Mouse (Mus musculus): ENCODE measurements at regions not wholly inside any gene's neighbourhood (a gene's known extent, or its start where the extent isn't known, plus 50 kb on each side); places are given as distances from the start of the nearest gene placed in this dataset.
A peak's percentile ranks its signal among the peaks of the same experiment; 100 is the strongest.

DNA sequence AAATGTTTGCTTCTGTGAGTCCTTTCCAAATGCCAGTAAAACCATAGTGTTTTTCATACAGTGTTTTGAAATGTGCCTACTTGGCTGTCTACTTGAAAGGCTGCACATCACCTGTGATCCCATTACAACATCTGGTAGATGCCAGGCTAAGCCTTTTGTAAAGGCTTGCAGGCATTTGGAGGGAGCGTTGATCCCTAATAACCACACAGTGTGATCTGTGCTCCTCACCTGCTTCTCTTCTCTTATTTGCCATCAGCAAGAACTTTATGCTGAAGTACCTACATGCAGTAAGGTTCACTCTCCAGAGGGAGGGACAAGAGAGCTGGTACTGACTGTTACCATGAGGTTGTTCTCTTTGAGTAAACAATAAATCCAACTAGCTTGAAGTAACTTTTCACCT lies 1553.7 kb upstream of the Slc10a2 start:
- ATAC-seq (ENCODE audit: low read depth), result no peak
- no peaks in the 10 kb centered on the region for H3K27me3 ChIP-seq (ENCODE audit: control insufficient read depth, insufficient read depth, low read length)
- H3K4me3 ChIP-seq (ENCODE audit: low read depth, low read length), result no peak overlapping the region
- no peak overlapping the region for H3K4me2 ChIP-seq (ENCODE audit: low read depth, low read length)
- no peak overlapping the region for H3K27ac ChIP-seq (ENCODE audit: low read depth, low read length)
- no peaks in the 10 kb centered on the region for H3K4me1 ChIP-seq (ENCODE audit: control insufficient read depth, insufficient read depth, low read length)
- no peaks in the 10 kb centered on the region for H3K9me3 ChIP-seq (ENCODE audit: control insufficient read depth, low read length)
- H3K36me3 ChIP-seq (ENCODE audit: control insufficient read depth, insufficient read depth, low read length), result no peaks in the 10 kb centered on the region
- 90% methylated on average over 1 of the region's 1 CpGs for WGBS
- no peak overlapping the region for H3K9ac ChIP-seq (replicated peaks; ENCODE audit: low read depth, low read length)

- 67% methylated on average over 3 of the region's 3 CpGs for WGBS
- Histone ChIP-seq H3K9ac (replicated peaks; ENCODE audit: low read depth, low read length) (no peak overlapping the region), H3K4me2 (ENCODE audit: low read depth, low read length) (no peak overlapping the region), H3K4me1 (ENCODE audit: control insufficient read depth, insufficient read depth, low read length) (no peaks in the 10 kb centered on the region), H3K9me3 (ENCODE audit: control insufficient read depth, low read length) (no peaks in the 10 kb centered on the region), H3K27me3 (ENCODE audit: control insufficient read depth, insufficient read depth, low read length) (no peaks in the 10 kb centered on the region), H3K27ac (ENCODE audit: low read depth, low read length) (no peak overlapping the region), H3K36me3 (ENCODE audit: control insufficient read depth, insufficient read depth, low read length) (no peaks in the 10 kb centered on the region), H3K4me3 (ENCODE audit: low read depth, low read length) (no peak overlapping the region)
- ATAC-seq (ENCODE audit: low read depth), result no peak
These were observed 1552.4 kb upstream of the Slc10a2 start for GRCm38 (mm10) chr8:6657451-6657990.

GRCm38 (mm10) chr8:6652180-6652579 lies 1547.0 kb upstream of the Slc10a2 start:
- no peak for ATAC-seq (ENCODE audit: low read depth)
- Histone ChIP-seq H3K4me2 (ENCODE audit: low read depth, low read length) (no peak overlapping the region), H3K27ac (ENCODE audit: low read depth, low read length) (no peak overlapping the region), H3K9ac (replicated peaks; ENCODE audit: low read depth, low read length) (no peak overlapping the region), H3K36me3 (ENCODE audit: control insufficient read depth, insufficient read depth, low read length) (no peaks in the 10 kb centered on the region), H3K4me3 (ENCODE audit: low read depth, low read length) (no peak overlapping the region), H3K27me3 (ENCODE audit: control insufficient read depth, insufficient read depth, low read length) (no peaks in the 10 kb centered on the region), H3K4me1 (ENCODE audit: control insufficient read depth, insufficient read depth, low read length) (no peaks in the 10 kb centered on the region), H3K9me3 (ENCODE audit: control insufficient read depth, low read length) (no peaks in the 10 kb centered on the region)

- no peak overlapping the region for H3K4me2 ChIP-seq (ENCODE audit: low read depth, low read length)
- no peak overlapping the region for H3K4me3 ChIP-seq (ENCODE audit: low read depth, low read length)
- no peaks in the 10 kb centered on the region for H3K9me3 ChIP-seq (ENCODE audit: control insufficient read depth, low read length)
- H3K27me3 ChIP-seq (ENCODE audit: control insufficient read depth, insufficient read depth, low read length), result no peaks in the 10 kb centered on the region
- H3K27ac ChIP-seq (ENCODE audit: low read depth, low read length), result no peak overlapping the region
- H3K9ac ChIP-seq (replicated peaks; ENCODE audit: low read depth, low read length), result no peak overlapping the region
- H3K36me3 ChIP-seq (ENCODE audit: control insufficient read depth, insufficient read depth, low read length), result no peaks in the 10 kb centered on the region
- no peaks in the 10 kb centered on the region for H3K4me1 ChIP-seq (ENCODE audit: control insufficient read depth, insufficient read depth, low read length)
- no peak for ATAC-seq (ENCODE audit: low read depth)
These were observed 1542.9 kb upstream of the Slc10a2 start for GRCm38 (mm10) chr8:6648083-6648482.

- no peak for ATAC-seq (ENCODE audit: low read depth)
- no peak overlapping the region for H3K4me2 ChIP-seq (ENCODE audit: low read depth, low read length)
- H3K9ac ChIP-seq (replicated peaks; ENCODE audit: low read depth, low read length), result no peak overlapping the region
- no peak overlapping the region for H3K27ac ChIP-seq (ENCODE audit: low read depth, low read length)
- H3K9me3 ChIP-seq (ENCODE audit: control insufficient read depth, low read length), result no peaks in the 10 kb centered on the region
- no peaks in the 10 kb centered on the region for H3K4me1 ChIP-seq (ENCODE audit: control insufficient read depth, insufficient read depth, low read length)
- no peaks in the 10 kb centered on the region for H3K27me3 ChIP-seq (ENCODE audit: control insufficient read depth, insufficient read depth, low read length)
- no peaks in the 10 kb centered on the region for H3K36me3 ChIP-seq (ENCODE audit: control insufficient read depth, insufficient read depth, low read length)
- 90% methylated on average over 5 of the region's 5 CpGs for WGBS
- no peak overlapping the region for H3K4me3 ChIP-seq (ENCODE audit: low read depth, low read length)
These were observed 1540.3 kb upstream of the Slc10a2 start for GRCm38 (mm10) chr8:6645287-6645957.

DNA sequence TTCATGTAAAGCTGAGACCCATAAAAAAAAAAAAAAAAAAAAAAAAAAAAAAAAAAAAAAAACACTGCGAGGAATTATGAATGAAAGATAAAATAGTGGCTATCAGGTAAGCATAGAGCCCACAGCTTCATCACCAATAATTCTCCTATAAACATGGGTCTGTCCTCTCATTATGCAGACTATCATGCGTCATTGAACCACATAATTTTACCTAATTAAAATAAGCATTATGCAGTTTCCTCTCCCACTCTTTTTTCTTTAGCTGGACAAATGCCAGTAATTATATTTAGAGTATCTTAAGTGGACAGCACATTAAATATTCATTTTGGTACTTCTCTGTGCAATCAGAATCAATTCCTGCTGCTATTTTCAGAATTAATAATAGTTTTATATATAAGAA lies 1539.2 kb upstream of the Slc10a2 start:
- WGBS, result 65% methylated on average over 2 of the region's 2 CpGs

DNA sequence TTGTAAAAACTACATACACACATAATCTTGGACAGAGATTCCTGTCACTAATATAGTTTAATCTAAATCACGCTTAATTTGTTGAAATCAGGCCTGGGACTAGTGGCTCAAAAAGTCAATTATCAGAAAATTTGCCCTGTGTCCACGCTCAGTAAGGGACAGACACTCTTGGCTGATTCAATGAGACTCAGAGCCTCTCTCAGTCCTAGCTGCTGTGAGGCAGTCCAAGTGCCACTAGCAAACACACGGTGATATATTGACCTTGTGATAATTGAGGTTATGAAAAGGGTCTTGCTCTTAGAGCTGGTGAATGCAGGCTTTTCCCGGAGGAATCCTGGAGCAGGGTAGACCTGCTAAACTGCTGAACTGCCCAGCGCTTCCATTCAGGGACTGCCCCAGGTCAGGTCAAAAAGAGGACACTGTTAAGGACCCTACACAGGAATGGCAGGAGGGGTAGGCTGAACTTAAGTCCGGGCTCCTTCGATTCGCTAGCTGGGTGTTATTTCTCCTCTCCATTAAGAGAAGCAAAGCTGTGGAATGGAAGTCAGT lies 1521.9 kb upstream of the Slc10a2 start:
- Histone ChIP-seq H3K27ac (ENCODE audit: low read depth, low read length) (no peak overlapping the region), H3K4me3 (ENCODE audit: low read depth, low read length) (no peak overlapping the region), H3K4me1 (ENCODE audit: control insufficient read depth, insufficient read depth, low read length) (no peaks in the 10 kb centered on the region), H3K4me2 (ENCODE audit: low read depth, low read length) (no peak overlapping the region), H3K36me3 (ENCODE audit: control insufficient read depth, insufficient read depth, low read length) (no peaks in the 10 kb centered on the region), H3K27me3 (ENCODE audit: control insufficient read depth, insufficient read depth, low read length) (no peaks in the 10 kb centered on the region), H3K9me3 (ENCODE audit: control insufficient read depth, low read length) (no peaks in the 10 kb centered on the region), H3K9ac (replicated peaks; ENCODE audit: low read depth, low read length) (no peak overlapping the region)
- 35% methylated on average over 8 of the region's 8 CpGs for WGBS
- ATAC-seq (ENCODE audit: low read depth), result no peak

More for the DNA sequence above, 1539.2 kb upstream of the Slc10a2 start:
- no peaks in the 10 kb centered on the region for H3K9me3 ChIP-seq (ENCODE audit: control insufficient read depth, low read length)
- H3K27ac ChIP-seq (ENCODE audit: low read depth, low read length), result no peak overlapping the region
- H3K4me3 ChIP-seq (ENCODE audit: low read depth, low read length), result no peak overlapping the region
- H3K36me3 ChIP-seq (ENCODE audit: control insufficient read depth, insufficient read depth, low read length), result no peaks in the 10 kb centered on the region
- ATAC-seq (ENCODE audit: low read depth), result no peak
- no peaks in the 10 kb centered on the region for H3K27me3 ChIP-seq (ENCODE audit: control insufficient read depth, insufficient read depth, low read length)
- H3K4me2 ChIP-seq (ENCODE audit: low read depth, low read length), result no peak overlapping the region
- no peak overlapping the region for H3K9ac ChIP-seq (replicated peaks; ENCODE audit: low read depth, low read length)
- no peaks in the 10 kb centered on the region for H3K4me1 ChIP-seq (ENCODE audit: control insufficient read depth, insufficient read depth, low read length)

- Histone ChIP-seq H3K36me3 (ENCODE audit: control insufficient read depth, insufficient read depth, low read length) (no peaks in the 10 kb centered on the region), H3K27ac (ENCODE audit: low read depth, low read length) (no peak overlapping the region)
These were observed 1503.7 kb upstream of the Slc10a2 start for GRCm38 (mm10) chr8:6608891-6609290.

DNA sequence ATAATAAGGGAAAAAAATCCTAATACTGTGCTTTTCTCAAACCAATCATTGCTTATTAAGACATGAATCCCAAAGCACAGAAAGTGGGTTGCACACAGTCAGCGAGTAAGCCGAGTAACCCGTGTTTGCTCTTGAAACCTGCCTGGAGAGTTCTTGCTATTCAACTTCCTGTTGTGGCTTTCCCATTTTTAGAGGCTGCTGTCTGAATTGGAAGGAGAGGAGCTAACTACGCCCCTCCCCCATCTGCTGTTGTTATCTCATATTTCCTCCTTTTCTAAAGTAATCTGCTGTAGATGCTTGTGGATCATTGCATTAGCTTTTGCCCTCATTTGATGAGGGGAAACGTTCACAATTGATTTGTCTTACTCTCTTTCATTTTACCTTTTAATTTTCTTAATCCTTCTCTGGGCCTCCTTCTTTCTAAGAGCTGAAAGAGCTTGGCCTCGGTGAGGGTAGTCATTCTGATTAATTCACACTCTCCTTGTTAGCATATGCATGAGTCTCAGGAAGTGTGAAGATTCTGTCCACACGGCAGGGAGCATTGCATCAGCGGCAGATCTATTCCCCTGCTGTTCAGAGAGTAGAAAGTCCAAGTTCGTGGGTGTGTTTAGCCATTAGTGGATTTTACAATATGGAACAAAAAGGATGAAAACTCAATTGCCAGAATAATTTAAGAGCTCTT lies 1501.8 kb upstream of the Slc10a2 start:
- Histone ChIP-seq H3K4me3 (ENCODE audit: low read depth, low read length) (no peak overlapping the region), H3K36me3 (ENCODE audit: control insufficient read depth, insufficient read depth, low read length) (no peaks in the 10 kb centered on the region), H3K9me3 (ENCODE audit: control insufficient read depth, low read length) (no peaks in the 10 kb centered on the region), H3K4me2 (ENCODE audit: low read depth, low read length) (no peak overlapping the region), H3K9ac (replicated peaks; ENCODE audit: low read depth, low read length) (no peak overlapping the region), H3K27ac (ENCODE audit: low read depth, low read length) (no peak overlapping the region), H3K27me3 (ENCODE audit: control insufficient read depth, insufficient read depth, low read length) (no peaks in the 10 kb centered on the region), H3K4me1 (ENCODE audit: control insufficient read depth, insufficient read depth, low read length) (no peaks in the 10 kb centered on the region)
- WGBS, result 11% methylated on average over 9 of the region's 9 CpGs
- peak; percentile 76 for ATAC-seq (ENCODE audit: low read depth)

More at GRCm38 (mm10) chr8:6608891-6609290, 1503.7 kb upstream of the Slc10a2 start:
- H3K4me1 ChIP-seq (ENCODE audit: control insufficient read depth, insufficient read depth, low read length), result no peaks in the 10 kb centered on the region
- no peaks in the 10 kb centered on the region for H3K9me3 ChIP-seq (ENCODE audit: control insufficient read depth, low read length)
- no peaks in the 10 kb centered on the region for H3K27me3 ChIP-seq (ENCODE audit: control insufficient read depth, insufficient read depth, low read length)
- H3K4me3 ChIP-seq (ENCODE audit: low read depth, low read length), result no peak overlapping the region
- no peak overlapping the region for H3K9ac ChIP-seq (replicated peaks; ENCODE audit: low read depth, low read length)
- no peak for ATAC-seq (ENCODE audit: low read depth)
- whole genome bisulfite sequencing, result 69% methylated on average over 2 of the region's 2 CpGs
- no peak overlapping the region for H3K4me2 ChIP-seq (ENCODE audit: low read depth, low read length)
